ENCODE assay signal across 7 mouse cellular contexts in the genomic region with DNA sequence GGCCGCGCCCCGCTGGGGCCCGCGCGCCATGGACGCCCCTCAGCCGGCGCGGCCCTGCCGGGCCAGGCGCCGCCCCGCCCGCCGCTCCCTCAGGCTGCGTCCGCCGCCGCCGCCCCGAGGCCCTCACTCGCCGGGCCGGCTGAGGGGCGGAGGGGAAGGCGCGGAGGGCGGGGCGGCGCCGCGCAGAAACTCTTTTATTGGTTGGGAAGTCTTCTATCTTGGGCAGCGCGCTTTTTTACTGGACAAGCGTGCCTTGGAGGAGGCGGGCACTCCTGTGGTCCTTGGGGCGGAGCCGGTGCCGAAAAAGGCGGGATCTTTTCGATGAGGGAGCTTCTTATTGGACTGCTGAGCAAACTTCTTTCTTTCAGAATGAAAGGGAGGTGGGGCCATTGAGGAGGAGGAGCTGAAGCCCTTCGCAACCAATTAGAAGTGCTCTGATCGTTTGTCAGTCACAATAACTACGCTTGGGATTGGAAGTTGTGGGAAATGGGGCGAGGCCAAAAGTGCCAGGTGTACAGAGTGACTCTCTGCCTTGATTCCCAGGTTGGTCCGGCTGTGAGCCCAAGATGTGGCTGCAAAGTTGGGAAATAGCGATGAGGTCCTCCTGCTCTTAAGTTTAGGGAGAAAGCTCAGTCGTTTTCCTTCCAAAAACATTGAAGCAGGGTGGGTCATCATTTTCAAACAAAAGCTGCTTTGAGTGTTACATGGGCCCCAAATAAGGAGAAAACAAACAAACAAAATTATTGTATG. TPM values are rescaled to one million over a fixed set of nuclear protein-coding genes. Genes with fewer than 3 reads are reported as not detected.
DNase-seq lines count a peak whose midpoint lies in the region; ATAC-seq lines count a peak whose summit lies in the region.

TSS of gene Gna12 (minus strand) at position 118 of the 750 bp plus-strand sequence.

- no peaks in the 10 kb centered on the region for H3K4me1 ChIP-seq in embryonic facial prominence, embryonic 11.5 days (ENCODE audit: control insufficient read depth, insufficient read depth, low read length)
- H3K4me1 ChIP-seq in limb, embryonic 10.5 days: peaks cover 34% of the 10 kb centered on the region
- peaks cover 40% of the 10 kb centered on the region for H3K4me1 ChIP-seq in midbrain, embryonic 13.5 days (replicated peaks)

- peak within 1 kb of the TSS; percentile 85 for H3K4me2 ChIP-seq in embryonic facial prominence, embryonic 11.5 days (ENCODE audit: low read depth, low read length)
- peak within 1 kb of the TSS; percentile 90 for H3K4me2 ChIP-seq in midbrain, embryonic 13.5 days (replicated peaks)

- under 1% methylated on average over 37 of the region's 49 CpGs for WGBS in embryonic facial prominence, embryonic 11.5 days
- WGBS in limb, embryonic 10.5 days: 1% methylated on average over 49 of the region's 49 CpGs
- under 1% methylated on average over 37 of the region's 49 CpGs for WGBS in midbrain, embryonic 13.5 days

- H3K9me3 ChIP-seq in embryonic facial prominence, embryonic 11.5 days (replicated peaks; ENCODE audit: control insufficient read depth, low read length): no peaks in the 10 kb centered on the region
- no peaks in the 10 kb centered on the region for H3K9me3 ChIP-seq in limb, embryonic 10.5 days (replicated peaks)
- no peaks in the 10 kb centered on the region for H3K9me3 ChIP-seq in midbrain, embryonic 13.5 days

- H3K9ac ChIP-seq in embryonic facial prominence, embryonic 11.5 days (replicated peaks; ENCODE audit: low read length): peak within 1 kb of the TSS; percentile 86
- H3K9ac ChIP-seq in midbrain, embryonic 13.5 days (replicated peaks): peak within 1 kb of the TSS; percentile 89

- DNase-seq in adrenal gland, postnatal 14 days: peak; percentile 98
- DNase-seq in embryonic facial prominence, embryonic 11.5 days (ENCODE audit: low spot score): peak; percentile 99
- DNase-seq in kidney, adult 11 months: peak; percentile 99
- DNase-seq in limb, embryonic 10.5 days (ENCODE audit: low spot score): peak; percentile 92
- DNase-seq in spleen, adult 12 weeks (ENCODE audit: low spot score): peak; percentile 98

- H3K4me3 ChIP-seq in embryonic facial prominence, embryonic 11.5 days (ENCODE audit: low read depth, low read length): peak within 1 kb of the TSS; percentile 71
- H3K4me3 ChIP-seq in limb, embryonic 10.5 days: peak within 1 kb of the TSS; percentile 78
- peak within 1 kb of the TSS; percentile 80 for H3K4me3 ChIP-seq in midbrain, embryonic 13.5 days (replicated peaks)

- ATAC-seq in embryonic facial prominence, embryonic 11.5 days (replicated peaks; ENCODE audit: insufficient number of reproducible peaks, low FRiP score, low TSS enrichment, low read depth): peak; percentile 99
- peak; percentile 90 for ATAC-seq in granulocyte monocyte progenitor cell, adult 5-6 weeks (replicated peaks; ENCODE audit: poor library complexity, severe bottlenecking)
- peak; percentile 99 for ATAC-seq in midbrain, embryonic 13.5 days

- no peaks in the 10 kb centered on the region for H3K27me3 ChIP-seq in embryonic facial prominence, embryonic 11.5 days (ENCODE audit: control insufficient read depth, insufficient read depth, low read length)
- no peaks in the 10 kb centered on the region for H3K27me3 ChIP-seq in limb, embryonic 10.5 days (ENCODE audit: low read depth, poor library complexity, severe bottlenecking)
- H3K27me3 ChIP-seq in midbrain, embryonic 13.5 days: no peaks in the 10 kb centered on the region

- no peaks in the 10 kb centered on the region for H3K36me3 ChIP-seq in embryonic facial prominence, embryonic 11.5 days (replicated peaks; ENCODE audit: control insufficient read depth, insufficient read depth, low read depth, low read length)
- peaks cover 7% of the 10 kb centered on the region; the same call in 1 of the 2 replicates for H3K36me3 ChIP-seq in limb, embryonic 10.5 days
- peaks cover 5% of the 10 kb centered on the region; the same call in 1 of the 2 replicates for H3K36me3 ChIP-seq in midbrain, embryonic 13.5 days

- 0 out of 2 replicates have a peak within 1 kb of the TSS, but pooled peaks have one; percentile 3 for H3K27ac ChIP-seq in embryonic facial prominence, embryonic 11.5 days (replicated peaks; ENCODE audit: low read depth, low read length)
- H3K27ac ChIP-seq in limb, embryonic 10.5 days: peak within 1 kb of the TSS; percentile 94
- H3K27ac ChIP-seq in midbrain, embryonic 13.5 days: peak within 1 kb of the TSS; percentile 83

RNA-seq across cellular contexts. Expression of gene Gna12, which starts in this region (rescaled TPM):
- 114 and 117 TPM in 2 replicates for total RNA-seq in adrenal gland, postnatal 14 days (2021)
- polyA plus RNA-seq in embryonic facial prominence, embryonic 11.5 days (2014; fragmentation: Nextera tagmentation; extraction: Ambion mirVana): 26.7 and 46.8 TPM in 2 replicates
- total RNA-seq in granulocyte monocyte progenitor cell, adult 5-6 weeks (2014; fragmentation: Nextera tagmentation): 42.3 and 44.7 TPM in 2 replicates
- total RNA-seq in granulocyte monocyte progenitor cell, adult 5-6 weeks (2017): 34.9 and 35.3 TPM in 2 replicates
- 13.4 and 18.8 TPM in 2 replicates for polyA plus RNA-seq in limb, embryonic 10.5 days (2016; fragmentation: Nextera tagmentation; extraction: Ambion mirVana)
- polyA plus RNA-seq in midbrain, embryonic 13.5 days (2015; fragmentation: Nextera tagmentation; extraction: Ambion mirVana): 12.0 and 12.1 TPM in 2 replicates

Comparison
In these comparisons a context has a peak if more than half of its experiments do, and no peak if none do; other contexts are left out.
1. Peak in every context shown above with its lines: DNase-seq, ATAC-seq, H3K4me3 ChIP-seq and H3K27ac ChIP-seq.
2. H3K27ac ChIP-seq: peak in every context shown above with its lines; median percentile 94 in limb, embryonic 10.5 days; 83 in midbrain, embryonic 13.5 days; 3 in embryonic facial prominence, embryonic 11.5 days.